Mouse (Mus musculus) ES-Bruce4 (cell line): ENCODE measurements at regions not wholly inside any gene's neighbourhood (a gene's known extent, or its start where the extent isn't known, plus 50 kb on each side); places are given as distances from the start of the nearest gene placed in this dataset.

Experiments
- CTCF ChIP-seq: IDR thresholded peaks from one replicate; pipeline ENCODE4 v1.8.1; 2011; ENCODE audit warnings: low read depth, low read length
- EP300 ChIP-seq: IDR thresholded peaks from 2 replicates; pipeline ENCODE4 v1.6.1; 2011; ENCODE audit warnings: low read depth, low read length; ENCODE audit not compliant: insufficient read depth
- POLR2A ChIP-seq: IDR thresholded peaks from one replicate; pipeline ENCODE4 v1.8.1; 2011; ENCODE audit warnings: low read length; ENCODE audit not compliant: insufficient read depth

- 0 out of 2 replicates have a peak, but pooled peaks have one; percentile 6 for TF ChIP-seq EP300
- TF ChIP-seq CTCF = no peak
- TF ChIP-seq POLR2A = no peak
These were observed 255.2 kb upstream of the Arid1b start for GRCm38 (mm10) chr17:4738717-4739485.
